Mouse (Mus musculus) forebrain, postnatal 0 days (tissue): ENCODE measurements around the gene Gpr3. TPM values are rescaled to one million over a fixed set of nuclear protein-coding genes. Genes with fewer than 3 reads are reported as not detected.

Experiments
- ATAC-seq: fragments of 200-750 bp; cut with Nextera tagmentation; 2 replicates; pipeline ENCODE4 v1.8.0; 2017; ENCODE audit warnings: mild to moderate bottlenecking, moderate library complexity
- DNase-seq: peaks from one replicate; pipeline ENCODE4 v3.0.0-alpha.2; 2015
- H3K27ac ChIP-seq: fragments of 300-500 bp; sonication (generic); 2 replicates; pipeline ENCODE4 v1.5.1; 2014; ENCODE audit warnings: low read depth, mild to moderate bottlenecking, antibody characterized with exemption, low read length, moderate library complexity, mixed read lengths
- H3K27me3 ChIP-seq: fragments of 300-500 bp; sonication (generic); 2 replicates; pipeline ENCODE4 v1.6.1; 2014; ENCODE audit warnings: mild to moderate bottlenecking, low read length, mixed read lengths; ENCODE audit not compliant: insufficient read depth
- H3K36me3 ChIP-seq: fragments of 300-500 bp; sonication (generic); 2 replicates; pipeline ENCODE4 v1.6.1; 2014; ENCODE audit warnings: mild to moderate bottlenecking, moderate library complexity; ENCODE audit not compliant: insufficient read depth
- H3K4me1 ChIP-seq: fragments of 300-500 bp; sonication (generic); 2 replicates; pipeline ENCODE4 v1.6.1; 2014; ENCODE audit warnings: antibody characterized with exemption; ENCODE audit not compliant: insufficient read depth
- H3K4me2 ChIP-seq: fragments of 300-500 bp; sonication (generic); 2 replicates; pipeline ENCODE4 v1.6.1; 2014; ENCODE audit warnings: low read depth, mild to moderate bottlenecking, moderate library complexity
- H3K4me3 ChIP-seq: fragments of 300-500 bp; sonication (generic); 2 replicates; pipeline ENCODE4 v1.5.1; 2014; ENCODE audit warnings: low read depth, low read length, mixed read lengths
- H3K9ac ChIP-seq: fragments of 300-500 bp; sonication (generic); 2 replicates; pipeline ENCODE4 v1.6.1; 2014; ENCODE audit warnings: mild to moderate bottlenecking
- H3K9me3 ChIP-seq: fragments of 300-500 bp; sonication (generic); 2 replicates; pipeline ENCODE4 v1.6.1; 2016; ENCODE audit warnings: low read length
- CTCF ChIP-seq: sonication (generic); IDR thresholded peaks from 2 replicates; pipeline ENCODE4 v1.5.1; 2016; ENCODE audit warnings: antibody characterized with exemption, control low read depth, low read depth
- WGBS: fragments of 180-500 bp; shearing (Covaris S2); extraction: QIAGEN DNeasy Blood & Tissue Kit; methylation state at CpG from one replicate; pipeline ENCODE4 v1.1.7; 2014; 5-methylcytosine and 5-hydroxymethylcytosine counted together
- polyA plus RNA-seq: library from polyadenylated mRNA; unstranded; fragments of >200 nt; fragmentation: Nextera tagmentation; extraction: Ambion mirVana; gene quantifications from 2 replicates; pipeline ENCODE4 v1.2.1, GENCODE M21; 2015
- total RNA-seq: library from RNA; depleted of rRNA; stranded (reverse); fragments of >200 nt; gene quantifications from 2 replicates; pipeline ENCODE4 v1.2.3, GENCODE M21; 2014

The Gpr3 gene
- total and polyA plus RNA-seq, 2 experiments from 2014 or later, result 2.2 to 2.7 TPM

- no peaks in the 10 kb centered on the region for H3K9me3 ChIP-seq
- no peak for DNase-seq
- 56% methylated on average over 12 of the region's 13 CpGs for WGBS
- H3K9ac ChIP-seq, result no peak overlapping the region
- no peaks in the 10 kb centered on the region for H3K36me3 ChIP-seq
- TF ChIP-seq CTCF, result no peak
- no peak overlapping the region for H3K4me2 ChIP-seq
- no peak overlapping the region for H3K4me3 ChIP-seq
- no peak overlapping the region for H3K27ac ChIP-seq
- no peaks in the 10 kb centered on the region for H3K4me1 ChIP-seq
- H3K27me3 ChIP-seq, result peaks cover 37% of the 10 kb centered on the region
- no peak for ATAC-seq
Measured at GRCm38 (mm10) chr4:133243538-133243937, 31.2 kb upstream of the Gpr3 start.

- no peak overlapping the region for H3K9ac ChIP-seq
- ATAC-seq (no peak), DNase-seq (no peak)
- H3K36me3 ChIP-seq, result no peaks in the 10 kb centered on the region
- H3K27me3 ChIP-seq, result peaks cover 31% of the 10 kb centered on the region
- no peak overlapping the region for H3K27ac ChIP-seq
- H3K4me1 ChIP-seq, result no peaks in the 10 kb centered on the region
- WGBS, result 54% methylated on average over 9 of the region's 9 CpGs
- TF ChIP-seq CTCF, result no peak
- no peaks in the 10 kb centered on the region for H3K9me3 ChIP-seq
- no peak overlapping the region for H3K4me3 ChIP-seq
- no peak overlapping the region for H3K4me2 ChIP-seq
Measured at GRCm38 (mm10) chr4:133242710-133243109, 30.4 kb upstream of the Gpr3 start.

- peaks cover 28% of the 10 kb centered on the region for H3K27me3 ChIP-seq
- H3K27ac ChIP-seq, result no peak overlapping the region
- H3K36me3 ChIP-seq, result no peaks in the 10 kb centered on the region
- H3K4me3 ChIP-seq, result peak overlapping the region; percentile 44
- DNase-seq (no peak), ATAC-seq (0 out of 2 replicates have a peak, but pooled peaks have one; percentile 1)
- H3K4me1 ChIP-seq, result no peaks in the 10 kb centered on the region
- peak overlapping the region; percentile 77 for H3K4me2 ChIP-seq
- no peak overlapping the region for H3K9ac ChIP-seq
- no peak for TF ChIP-seq CTCF
- WGBS, result 33% methylated on average over 11 of the region's 11 CpGs
- H3K9me3 ChIP-seq, result no peaks in the 10 kb centered on the region
Measured at GRCm38 (mm10) chr4:133241910-133242309, 29.6 kb upstream of the Gpr3 start.

- Histone ChIP-seq H3K27me3 (peaks cover 28% of the 10 kb centered on the region), H3K9ac (peak overlapping the region; percentile 52), H3K27ac (no peak overlapping the region; the same call in 1 of the 2 replicates), H3K4me2 (peak overlapping the region; percentile 77), H3K4me1 (no peaks in the 10 kb centered on the region), H3K36me3 (no peaks in the 10 kb centered on the region), H3K9me3 (no peaks in the 10 kb centered on the region), H3K4me3 (peak overlapping the region; percentile 44)
- TF ChIP-seq CTCF, result 0 out of 2 replicates have a peak, but pooled peaks have one; percentile 31
- WGBS, result under 1% methylated on average over 75 of the region's 78 CpGs
- DNase-seq (peak; percentile 85), ATAC-seq (peak; percentile 95)
Measured at GRCm38 (mm10) chr4:133240934-133241908, 28.9 kb upstream of the Gpr3 start.

GRCm38 (mm10) chr4:133240490-133240921 is 28.2 kb upstream of the Gpr3 start, which contains the start of gene Map3k6:
Gene Map3k6 (plus strand): TSS chr4:133240818.
- H3K9me3 ChIP-seq, result no peaks in the 10 kb centered on the region
- ATAC-seq (no peak), DNase-seq (no peak)
- H3K27me3 ChIP-seq, result peaks cover 24% of the 10 kb centered on the region
- 6% methylated on average over 16 of the region's 16 CpGs for WGBS
- TF ChIP-seq CTCF, result no peak
- H3K27ac ChIP-seq, result no peak within 1 kb of the TSS; the same call in 1 of the 2 replicates
- peak within 1 kb of the TSS; percentile 44 for H3K4me3 ChIP-seq
- peak within 1 kb of the TSS; percentile 52 for H3K9ac ChIP-seq
- H3K4me2 ChIP-seq, result peak within 1 kb of the TSS; percentile 77
- no peaks in the 10 kb centered on the region for H3K4me1 ChIP-seq
- H3K36me3 ChIP-seq, result no peaks in the 10 kb centered on the region

- no peaks in the 10 kb centered on the region for H3K4me1 ChIP-seq
- no peak overlapping the region for H3K4me3 ChIP-seq
- no peaks in the 10 kb centered on the region for H3K9me3 ChIP-seq
- H3K36me3 ChIP-seq, result no peaks in the 10 kb centered on the region
- no peak overlapping the region for H3K4me2 ChIP-seq
- H3K27ac ChIP-seq, result no peak overlapping the region
- no peak for DNase-seq
- no peak overlapping the region for H3K9ac ChIP-seq
- ATAC-seq, result no peak
- 86% methylated on average over 4 of the region's 4 CpGs for WGBS
- TF ChIP-seq CTCF, result no peak
- H3K27me3 ChIP-seq, result peaks cover 21% of the 10 kb centered on the region
Measured at GRCm38 (mm10) chr4:133237911-133238310, 25.6 kb upstream of the Gpr3 start.

GRCm38 (mm10) chr4:133235415-133235814 is 23.1 kb upstream of the Gpr3 start:
- WGBS, result 82% methylated on average over 5 of the region's 5 CpGs

More at GRCm38 (mm10) chr4:133235415-133235814, 23.1 kb upstream of the Gpr3 start:
- ATAC-seq, result no peak
- no peak for DNase-seq
- no peak overlapping the region for H3K4me2 ChIP-seq
- H3K4me1 ChIP-seq, result no peaks in the 10 kb centered on the region
- 0 out of 2 replicates have a peak, but pooled peaks cover 2% of the 10 kb centered on the region for H3K27me3 ChIP-seq
- H3K9ac ChIP-seq, result no peak overlapping the region
- TF ChIP-seq CTCF, result no peak
- no peak overlapping the region for H3K27ac ChIP-seq
- no peak overlapping the region for H3K4me3 ChIP-seq
- H3K9me3 ChIP-seq, result no peaks in the 10 kb centered on the region
- H3K36me3 ChIP-seq, result no peaks in the 10 kb centered on the region
